Mouse (Mus musculus): ENCODE results near the gene Celf2.

Gene Celf2

GRCm38 (mm10) chr2:7031389-7031788 is 478.0 kb downstream of the Celf2 start:
- intact Hi-C loops (cut with DNase I): no loop called here

- intact Hi-C loops (cut with DNase I): no loop called here
Measured at GRCm38 (mm10) chr2:7026737-7027136, 482.6 kb downstream of the Celf2 start.

GRCm38 (mm10) chr2:7025594-7025993 is 483.8 kb downstream of the Celf2 start:
- intact Hi-C loops (cut with DNase I): no loop called here

- intact Hi-C loops (cut with DNase I): no loop called here
Measured at GRCm38 (mm10) chr2:7022184-7022583, 487.2 kb downstream of the Celf2 start.

GRCm38 (mm10) chr2:7017384-7018113 is 491.8 kb downstream of the Celf2 start:
- intact Hi-C loops (cut with DNase I): no loop called here

GRCm38 (mm10) chr2:7013126-7013525 is 496.2 kb downstream of the Celf2 start:
- intact Hi-C loops (cut with DNase I): no loop called here

GRCm38 (mm10) chr2:7006816-7007215 is 502.5 kb downstream of the Celf2 start:
- intact Hi-C loops (cut with DNase I): no loop called here

GRCm38 (mm10) chr2:7001967-7002366 is 507.4 kb downstream of the Celf2 start:
- intact Hi-C loops (cut with DNase I): no loop called here

GRCm38 (mm10) chr2:6991010-6991421 is 518.3 kb downstream of the Celf2 start:
- intact Hi-C loops (cut with DNase I): no loop called here

GRCm38 (mm10) chr2:6985706-6986105 is 523.7 kb downstream of the Celf2 start:
- intact Hi-C loops (cut with DNase I): no loop called here

GRCm38 (mm10) chr2:6983902-6984301 is 525.5 kb downstream of the Celf2 start:
- intact Hi-C loops (cut with DNase I): no loop called here

GRCm38 (mm10) chr2:6976300-6976699 is 533.1 kb downstream of the Celf2 start:
- intact Hi-C loops (cut with DNase I): no loop called here

GRCm38 (mm10) chr2:6969228-6969627 is 540.1 kb downstream of the Celf2 start:
- intact Hi-C loops (cut with DNase I): no loop called here

- intact Hi-C loops (cut with DNase I): no loop called here
Measured at GRCm38 (mm10) chr2:6965243-6965642, 544.1 kb downstream of the Celf2 start.

GRCm38 (mm10) chr2:6950702-6951101 is 558.7 kb downstream of the Celf2 start:
- intact Hi-C loops (cut with DNase I): no loop called here

GRCm38 (mm10) chr2:6945638-6946415 is 563.5 kb downstream of the Celf2 start:
- intact Hi-C loops (cut with DNase I): no loop called here

GRCm38 (mm10) chr2:6943651-6944050 is 565.7 kb downstream of the Celf2 start:
- intact Hi-C loops (cut with DNase I): no loop called here

- intact Hi-C loops (cut with DNase I): no loop called here
Measured at GRCm38 (mm10) chr2:6942635-6943390, 566.5 kb downstream of the Celf2 start.

GRCm38 (mm10) chr2:6939143-6939542 is 570.2 kb downstream of the Celf2 start:
- intact Hi-C loops (cut with DNase I): no loop called here

GRCm38 (mm10) chr2:6933130-6933529 is 576.2 kb downstream of the Celf2 start:
- intact Hi-C loops (cut with DNase I): no loop called here

GRCm38 (mm10) chr2:6927693-6928360 is 581.5 kb downstream of the Celf2 start:
- intact Hi-C loops (cut with DNase I): no loop called here
